Mouse (Mus musculus): ENCODE results near the gene Ormdl2.

The Ormdl2 gene

GRCm38 (mm10) chr10:128803771-128804270, 17.6 kb downstream of the Ormdl2 start, which contains the start of gene Dnajc14:
Gene Dnajc14, plus strand, starts transcription at chr10:128804062.
- DNase-seq (ENCODE audit: low spot score), result peak; percentile 72

- DNase-seq (ENCODE audit: low spot score), result no peak
Measured at GRCm38 (mm10) chr10:128803361-128803760, 18.1 kb downstream of the Ormdl2 start.

- no peak for DNase-seq (ENCODE audit: low spot score)
Measured at GRCm38 (mm10) chr10:128802956-128803355, 18.5 kb downstream of the Ormdl2 start.

- no peak for DNase-seq (ENCODE audit: low spot score)
Measured at GRCm38 (mm10) chr10:128801981-128802495, 19.4 kb downstream of the Ormdl2 start.

- no peak for DNase-seq (ENCODE audit: low spot score)
Measured at GRCm38 (mm10) chr10:128798676-128799075, 22.8 kb downstream of the Ormdl2 start.

GRCm38 (mm10) chr10:128795581-128795980, 25.9 kb downstream of the Ormdl2 start:
- no peak for DNase-seq (ENCODE audit: low spot score)

- DNase-seq (ENCODE audit: low spot score), result no peak
Measured at GRCm38 (mm10) chr10:128794391-128794790, 27.1 kb downstream of the Ormdl2 start.

- DNase-seq (ENCODE audit: low spot score), result no peak
Measured at GRCm38 (mm10) chr10:128793258-128793657, 28.2 kb downstream of the Ormdl2 start.

- DNase-seq (ENCODE audit: low spot score), result no peak
Measured at GRCm38 (mm10) chr10:128792041-128792440, 29.4 kb downstream of the Ormdl2 start.

GRCm38 (mm10) chr10:128790398-128791124, 30.9 kb downstream of the Ormdl2 start, which contains the start of gene Mmp19:
Gene Mmp19, plus strand, starts transcription at chr10:128790910.
- DNase-seq (ENCODE audit: low spot score), result no peak

- DNase-seq (ENCODE audit: low spot score), result no peak
Measured at GRCm38 (mm10) chr10:128780200-128780599, 41.2 kb downstream of the Ormdl2 start.

- peak; percentile 84 for DNase-seq (ENCODE audit: low spot score)
Measured at GRCm38 (mm10) chr10:128779011-128779795, 42.2 kb downstream of the Ormdl2 start.

- no peak for DNase-seq (ENCODE audit: low spot score)
Measured at GRCm38 (mm10) chr10:128778441-128778840, 43.0 kb downstream of the Ormdl2 start.

- DNase-seq (ENCODE audit: low spot score), result peak; percentile 32
Measured at GRCm38 (mm10) chr10:128773685-128774084, 47.8 kb downstream of the Ormdl2 start.

- peak; percentile 10 for DNase-seq (ENCODE audit: low spot score)
Measured at GRCm38 (mm10) chr10:128772895-128773294, 48.5 kb downstream of the Ormdl2 start.
